Comparison of ENCODE assay signal across 8 mouse cellular contexts in the genomic region with DNA sequence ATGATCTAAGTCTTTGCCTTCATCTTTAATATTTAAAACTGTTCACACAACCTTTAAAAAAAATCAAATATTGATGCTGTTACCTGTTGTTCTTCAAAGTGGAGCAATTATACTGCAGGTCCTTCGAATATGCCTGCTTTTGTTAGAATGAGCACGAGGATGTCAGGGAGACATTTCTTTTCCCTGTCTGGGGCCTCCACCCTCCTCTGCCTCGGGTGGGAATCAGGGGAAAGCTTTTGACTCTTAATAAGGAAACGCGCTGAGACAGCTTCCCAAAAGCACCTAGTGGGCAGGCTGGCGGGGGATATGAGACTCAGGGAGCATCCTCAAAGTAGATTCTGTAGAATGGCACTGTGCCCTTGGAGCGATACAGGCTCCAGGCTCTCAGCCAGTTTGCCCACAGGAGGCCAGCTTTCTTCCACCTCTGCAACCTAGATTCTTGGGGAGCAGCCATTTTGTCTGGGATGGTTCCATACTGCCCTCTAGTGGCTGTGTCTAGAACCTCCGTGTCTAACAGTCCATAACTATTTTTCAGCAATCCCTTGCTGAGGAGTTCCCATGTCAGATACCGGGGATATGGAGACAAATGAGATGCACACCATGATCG.
DNase-seq lines count a peak whose midpoint lies in the region; ATAC-seq lines count a peak whose summit lies in the region.

No protein-coding gene starts in this region.

- H3K4me1 ChIP-seq in limb, embryonic 10.5 days = 0 out of 2 replicates have a peak, but pooled peaks cover 8% of the 10 kb centered on the region
- H3K4me1 ChIP-seq in neural tube, embryonic 11.5 days (ENCODE audit: control insufficient read depth, insufficient read depth, low read length) = no peaks in the 10 kb centered on the region

- H3K9me3 ChIP-seq in limb, embryonic 10.5 days (replicated peaks) = no peaks in the 10 kb centered on the region
- no peaks in the 10 kb centered on the region for H3K9me3 ChIP-seq in neural tube, embryonic 11.5 days (ENCODE audit: control insufficient read depth, low read length)

- no peak overlapping the region for H3K4me2 ChIP-seq in neural tube, embryonic 11.5 days (ENCODE audit: low read depth)

- H3K27ac ChIP-seq in limb, embryonic 10.5 days = no peak overlapping the region
- no peak overlapping the region for H3K27ac ChIP-seq in neural tube, embryonic 11.5 days (ENCODE audit: low read depth, low read length)

- WGBS in limb, embryonic 10.5 days = 54% methylated on average over 10 of the region's 10 CpGs
- 48% methylated on average over 10 of the region's 10 CpGs for WGBS in neural tube, embryonic 11.5 days

- H3K9ac ChIP-seq in neural tube, embryonic 11.5 days (ENCODE audit: low read length) = no peak overlapping the region

- no peaks in the 10 kb centered on the region for H3K27me3 ChIP-seq in limb, embryonic 10.5 days (ENCODE audit: low read depth, poor library complexity, severe bottlenecking)
- no peaks in the 10 kb centered on the region for H3K27me3 ChIP-seq in neural tube, embryonic 11.5 days (ENCODE audit: control insufficient read depth, insufficient read depth, low read length)

- H3K4me3 ChIP-seq in limb, embryonic 10.5 days = no peak overlapping the region
- H3K4me3 ChIP-seq in neural tube, embryonic 11.5 days (ENCODE audit: low read depth, low read length) = no peak overlapping the region

- peak; percentile 16 to 58 for DNase-seq in spleen, postnatal 4 days (ENCODE audit: low spot score in 2 of 2)
- no peak for DNase-seq in spleen, postnatal 14 days (ENCODE audit: low spot score in 2 of 2)
- DNase-seq in embryo, embryonic 10 days (ENCODE audit: low spot score) = peak; percentile 82
- peak; percentile 14 for DNase-seq in gastrocnemius, postnatal 25 days
- peak; percentile 5 to 47 for DNase-seq in kidney, adult 8-10 months
- DNase-seq in limb, embryonic 10.5 days (ENCODE audit: low spot score) = peak; percentile 62
- DNase-seq in neural tube, embryonic 11.5 days (ENCODE audit: low spot score) = peak; percentile 72
- peak; percentile 23 for DNase-seq in thymus, postnatal 0 days (ENCODE audit: low spot score)

- ATAC-seq in neural tube, embryonic 11.5 days (ENCODE audit: insufficient read depth, low FRiP score, low TSS enrichment) = peak; percentile 23; the same call in 1 of the 2 replicates

- H3K36me3 ChIP-seq in limb, embryonic 10.5 days = no peaks in the 10 kb centered on the region
- no peaks in the 10 kb centered on the region for H3K36me3 ChIP-seq in neural tube, embryonic 11.5 days (ENCODE audit: control insufficient read depth, insufficient read depth, low read length)

Comparison
In these comparisons a context has a peak if more than half of its experiments do, and no peak if none do; other contexts are left out.
1. DNase-seq: peak in spleen, postnatal 4 days (2 of 2), embryo, embryonic 10 days (single experiment), gastrocnemius, postnatal 25 days (single experiment), kidney, adult 8-10 months (2 of 2), limb, embryonic 10.5 days (single experiment), neural tube, embryonic 11.5 days (single experiment) and thymus, postnatal 0 days (single experiment); none in spleen, postnatal 14 days (0 of 2).